Mouse (Mus musculus): ENCODE measurements at regions not wholly inside any gene's neighbourhood (a gene's known extent, or its start where the extent isn't known, plus 50 kb on each side); places are given as distances from the start of the nearest gene placed in this dataset.
"Not testable (repeated sequence)": the region's sequence is repeated elsewhere in the genome, so short reads cannot be mapped to it uniquely, and the experiment has no call there.

- H3K4me2 ChIP-seq; H3K27ac ChIP-seq; H3K36me3 ChIP-seq; H3K27me3 ChIP-seq (replicated peaks); H3K4me3 ChIP-seq (replicated peaks); H3K9me3 ChIP-seq; ATAC-seq (ENCODE audit: insufficient read depth, low FRiP score, low read depth); H3K9ac ChIP-seq; H3K4me1 ChIP-seq: not testable (repeated sequence)
- WGBS, result 80% methylated on average over 5 of the region's 5 CpGs
These were observed 200.8 kb downstream of the Gm21738 start for GRCm38 (mm10) chr14:19217916-19218315.

GRCm38 (mm10) chr14:19208507-19208906, 210.2 kb downstream of the Gm21738 start:
- no peaks in the 10 kb centered on the region for H3K36me3 ChIP-seq
- peak; percentile 75 for ATAC-seq (ENCODE audit: insufficient read depth, low FRiP score, low read depth)
- no peak overlapping the region for H3K9ac ChIP-seq
- no peak overlapping the region for H3K4me2 ChIP-seq
- H3K27me3 ChIP-seq (replicated peaks), result no peaks in the 10 kb centered on the region
- no peak overlapping the region for H3K27ac ChIP-seq
- 18% methylated on average over 4 of the region's 4 CpGs for WGBS
- no peaks in the 10 kb centered on the region for H3K4me1 ChIP-seq
- H3K9me3 ChIP-seq, result no peaks in the 10 kb centered on the region
- no peak overlapping the region for H3K4me3 ChIP-seq (replicated peaks)

GRCm38 (mm10) chr14:19180203-19180602, 238.5 kb downstream of the Gm21738 start:
- not testable (repeated sequence) for ATAC-seq (ENCODE audit: insufficient read depth, low FRiP score, low read depth); H3K27me3 ChIP-seq (replicated peaks); H3K4me1 ChIP-seq; H3K4me2 ChIP-seq; H3K27ac ChIP-seq; H3K9ac ChIP-seq; H3K9me3 ChIP-seq; H3K36me3 ChIP-seq; H3K4me3 ChIP-seq (replicated peaks)
- 63% methylated on average over 9 of the region's 9 CpGs for WGBS

GRCm38 (mm10) chr14:19178060-19178459, 240.7 kb downstream of the Gm21738 start:
- H3K4me1 ChIP-seq; H3K9me3 ChIP-seq; H3K4me2 ChIP-seq; ATAC-seq (ENCODE audit: insufficient read depth, low FRiP score, low read depth); H3K27me3 ChIP-seq (replicated peaks); H3K9ac ChIP-seq; H3K4me3 ChIP-seq (replicated peaks); H3K36me3 ChIP-seq; H3K27ac ChIP-seq: not testable (repeated sequence)
- WGBS, result 65% methylated on average over 3 of the region's 3 CpGs

- H3K4me1 ChIP-seq, result no peaks in the 10 kb centered on the region
- no peak overlapping the region for H3K4me3 ChIP-seq (replicated peaks)
- H3K27ac ChIP-seq, result no peak overlapping the region
- H3K27me3 ChIP-seq (replicated peaks), result no peaks in the 10 kb centered on the region
- ATAC-seq (ENCODE audit: insufficient read depth, low FRiP score, low read depth), result no peak
- no peak overlapping the region for H3K9ac ChIP-seq
- WGBS, result 12% methylated on average over 2 of the region's 2 CpGs
- H3K36me3 ChIP-seq, result no peaks in the 10 kb centered on the region
- no peak overlapping the region for H3K4me2 ChIP-seq
- H3K9me3 ChIP-seq, result no peaks in the 10 kb centered on the region
These were observed 243.4 kb downstream of the Gm21738 start for GRCm38 (mm10) chr14:19175288-19175687.

- H3K9ac ChIP-seq; H3K27ac ChIP-seq; H3K4me2 ChIP-seq; H3K4me3 ChIP-seq (replicated peaks); H3K4me1 ChIP-seq; H3K27me3 ChIP-seq (replicated peaks); H3K36me3 ChIP-seq; H3K9me3 ChIP-seq: not testable (repeated sequence)
- ATAC-seq (ENCODE audit: insufficient read depth, low FRiP score, low read depth), result peak; percentile 56; the same call in 1 of the 2 replicates
- 54% methylated on average over 4 of the region's 4 CpGs for WGBS
These were observed 248.3 kb downstream of the Gm21738 start for GRCm38 (mm10) chr14:19170300-19171022.

GRCm38 (mm10) chr14:19166821-19167220, 251.9 kb downstream of the Gm21738 start:
- H3K4me3 ChIP-seq (replicated peaks), result no peak overlapping the region
- H3K27ac ChIP-seq, result no peak overlapping the region
- H3K9me3 ChIP-seq, result no peaks in the 10 kb centered on the region

GRCm38 (mm10) chr14:19139875-19140274, 245.8 kb upstream of the Ube2e2 start:
- not testable (repeated sequence) for H3K36me3 ChIP-seq; H3K9ac ChIP-seq; H3K4me2 ChIP-seq; H3K4me3 ChIP-seq (replicated peaks); ATAC-seq (ENCODE audit: insufficient read depth, low FRiP score, low read depth); H3K27ac ChIP-seq; H3K27me3 ChIP-seq (replicated peaks); H3K9me3 ChIP-seq; H3K4me1 ChIP-seq
- WGBS, result 73% methylated on average over 6 of the region's 6 CpGs

More at GRCm38 (mm10) chr14:19166821-19167220, 251.9 kb downstream of the Gm21738 start:
- H3K27me3 ChIP-seq (replicated peaks), result no peaks in the 10 kb centered on the region
- H3K4me1 ChIP-seq, result no peaks in the 10 kb centered on the region
- no peak for ATAC-seq (ENCODE audit: insufficient read depth, low FRiP score, low read depth)
- no peak overlapping the region for H3K4me2 ChIP-seq
- no peak overlapping the region for H3K9ac ChIP-seq
- no peaks in the 10 kb centered on the region for H3K36me3 ChIP-seq

GRCm38 (mm10) chr14:19131532-19131931, 237.5 kb upstream of the Ube2e2 start:
- Histone ChIP-seq H3K27me3 (replicated peaks) (no peaks in the 10 kb centered on the region), H3K9ac (no peak overlapping the region), H3K4me3 (replicated peaks) (no peak overlapping the region), H3K4me1 (no peaks in the 10 kb centered on the region), H3K36me3 (no peaks in the 10 kb centered on the region), H3K27ac (no peak overlapping the region), H3K4me2 (no peak overlapping the region), H3K9me3 (no peaks in the 10 kb centered on the region)
- no peak for ATAC-seq (ENCODE audit: insufficient read depth, low FRiP score, low read depth)
- 36% methylated on average over 1 of the region's 1 CpGs for WGBS

Data from stomach, embryonic 15.5 days (tissue).